Mouse (Mus musculus) embryo, embryonic 11 days (tissue): ENCODE measurements around the gene Ccnk.

ENCODE experiments used
- DNase-seq: peaks from one replicate; pipeline ENCODE4 v3.0.0-alpha.2; 2015

Gene Ccnk

GRCm38 (mm10) chr12:108251034-108251792, 71.8 kb downstream of the Ccnk start:
- no peak for DNase-seq

- no peak for DNase-seq
Observed at GRCm38 (mm10) chr12:108251825-108252542, 72.6 kb downstream of the Ccnk start.
